Mouse (Mus musculus) CH12.LX (cell line): ENCODE data around the gene Dscaml1. TPM values are rescaled to one million over a fixed set of nuclear protein-coding genes. Genes with fewer than 3 reads are reported as not detected.

Source experiments
- DNase-seq: peaks from one replicate; pipeline ENCODE4 v3.0.0-alpha.2; 2013; ENCODE audit errors: extremely low read depth
- H3K27ac ChIP-seq: 2 replicates; pipeline ENCODE4 v1.5.1; 2012; ENCODE audit warnings: low read depth, mild to moderate bottlenecking, control low read depth, moderate library complexity; ENCODE audit not compliant: insufficient read depth
- H3K27me3 ChIP-seq: replicated peaks from 2 replicates; pipeline ENCODE3; 2012; ENCODE audit warnings: inconsistent platforms
- H3K36me3 ChIP-seq, 2 experiments: replicated peaks in 1 of 2; 2 replicates each; pipeline versions ENCODE3 to v1.6.1; 2012; ENCODE audit warnings: inconsistent platforms in 1 of 2, low read length in 1 of 2, mild to moderate bottlenecking in 1 of 2, mixed read lengths in 1 of 2, moderate library complexity in 1 of 2; ENCODE audit not compliant: control insufficient read depth in 1 of 2, insufficient read depth in 1 of 2
- H3K4me1 ChIP-seq, 2 experiments: 2 replicates each; pipeline ENCODE4 v1.6.1; 2012; ENCODE audit warnings: inconsistent platforms in 1 of 2, moderate library complexity in 1 of 2; ENCODE audit not compliant: insufficient read depth in 2 of 2, control insufficient read depth in 1 of 2
- H3K4me2 ChIP-seq: 2 replicates; pipeline ENCODE4 v1.6.1; 2012; ENCODE audit warnings: low read depth, mild to moderate bottlenecking, control low read depth; ENCODE audit not compliant: poor library complexity, insufficient read depth, severe bottlenecking
- H3K4me3 ChIP-seq, 3 experiments: fragments of 150-350 bp in 1 of 3; sonication (generic) in 1 of 3; replicated peaks in 1 of 3; 2 replicates each; pipeline versions ENCODE3 to v1.5.1; 2011 to 2012; ENCODE audit warnings: low read depth in 2 of 3, low read length in 2 of 3, mild to moderate bottlenecking in 2 of 3, moderate library complexity in 2 of 3, control low read depth in 1 of 3, improper control_type of control experiment in 1 of 3, inconsistent platforms in 1 of 3, mixed read lengths in 1 of 3; ENCODE audit not compliant: poor library complexity in 1 of 3
- H3K79me2 ChIP-seq: replicated peaks from 2 replicates; pipeline ENCODE4 v1.6.1; 2012; ENCODE audit warnings: mild to moderate bottlenecking, moderate library complexity; ENCODE audit not compliant: control insufficient read depth, poor library complexity, insufficient read depth, severe bottlenecking; ENCODE audit errors: extremely low read depth
- H3K9ac ChIP-seq: 2 replicates; pipeline ENCODE4 v1.6.1; 2012; ENCODE audit warnings: low read depth, mild to moderate bottlenecking, control low read depth, moderate library complexity; ENCODE audit not compliant: insufficient read depth
- H3K9me3 ChIP-seq: replicated peaks from 2 replicates; pipeline ENCODE3; 2012; ENCODE audit warnings: low read length, inconsistent platforms, mixed read lengths
- BHLHE40 ChIP-seq: IDR thresholded peaks from 2 replicates; pipeline ENCODE4 v1.6.1; 2011; ENCODE audit warnings: mild to moderate bottlenecking, low read depth, low read length, improper control_type of control experiment
- CHD1 ChIP-seq: IDR thresholded peaks from 2 replicates; pipeline ENCODE4 v1.6.1; 2012; ENCODE audit warnings: low read depth, low read length, improper control_type of control experiment, inconsistent platforms
- E2F4 ChIP-seq: IDR thresholded peaks from 2 replicates; pipeline ENCODE4 v1.6.1; 2011; ENCODE audit warnings: low read depth, low read length, improper control_type of control experiment; ENCODE audit not compliant: insufficient replicate concordance
- ELF1 ChIP-seq: IDR thresholded peaks from 2 replicates; pipeline ENCODE4 v1.6.1; 2014; ENCODE audit warnings: low read depth, mild to moderate bottlenecking, inconsistent platforms, low read length, improper control_type of control experiment
- EP300 ChIP-seq: IDR thresholded peaks from 2 replicates; pipeline ENCODE4 v1.6.1; 2011; ENCODE audit warnings: low read length, improper control_type of control experiment
- ETS1 ChIP-seq: conservative IDR thresholded peaks from 2 replicates; pipeline ENCODE4 v1.6.1; 2012; ENCODE audit warnings: low read depth, mild to moderate bottlenecking, inconsistent platforms, low read length, improper control_type of control experiment, moderate library complexity
- HCFC1 ChIP-seq: IDR thresholded peaks from 2 replicates; pipeline ENCODE4 v1.6.1; 2012; ENCODE audit warnings: low read depth, mild to moderate bottlenecking, inconsistent platforms, low read length, improper control_type of control experiment
- IRF4 ChIP-seq: IDR thresholded peaks from 2 replicates; pipeline ENCODE4 v1.6.1; 2014; ENCODE audit warnings: low read depth, mild to moderate bottlenecking, inconsistent platforms, low read length, improper control_type of control experiment
- JUN ChIP-seq: IDR thresholded peaks from 2 replicates; pipeline ENCODE4 v1.6.1; 2011; ENCODE audit warnings: low read depth, mild to moderate bottlenecking, low read length, improper control_type of control experiment, moderate library complexity; ENCODE audit not compliant: insufficient read depth
- JUND ChIP-seq: conservative IDR thresholded peaks from 2 replicates; pipeline ENCODE4 v1.6.1; 2011; ENCODE audit warnings: low read depth, low read length, improper control_type of control experiment
- MAFK ChIP-seq: IDR thresholded peaks from 2 replicates; pipeline ENCODE4 v1.6.1; 2011; ENCODE audit warnings: low read length, improper control_type of control experiment; ENCODE audit not compliant: insufficient replicate concordance
- MAX ChIP-seq: IDR thresholded peaks from 2 replicates; pipeline ENCODE4 v1.6.1; 2011; ENCODE audit warnings: low read length, improper control_type of control experiment
- MAZ ChIP-seq: IDR thresholded peaks from 2 replicates; pipeline ENCODE4 v1.6.1; 2012; ENCODE audit warnings: low read depth, mild to moderate bottlenecking, inconsistent platforms, low read length, improper control_type of control experiment, moderate library complexity
- MEF2A ChIP-seq: IDR thresholded peaks from 2 replicates; pipeline ENCODE4 v1.6.1; 2014; ENCODE audit warnings: low read depth, mild to moderate bottlenecking, inconsistent platforms, low read length, improper control_type of control experiment, borderline replicate concordance
- MXI1 ChIP-seq: IDR thresholded peaks from 2 replicates; pipeline ENCODE4 v1.6.1; 2011; ENCODE audit warnings: mild to moderate bottlenecking, low read depth, low read length, improper control_type of control experiment
- POLR2AphosphoS2 ChIP-seq: IDR thresholded peaks from 2 replicates; pipeline ENCODE4 v1.6.1; 2011; ENCODE audit warnings: low read depth, low read length, improper control_type of control experiment
- RAD21 ChIP-seq: IDR thresholded peaks from 2 replicates; pipeline ENCODE4 v1.6.1; 2011; ENCODE audit warnings: low read depth, mild to moderate bottlenecking, low read length, improper control_type of control experiment, moderate library complexity
- RCOR1 ChIP-seq: conservative IDR thresholded peaks from 2 replicates; pipeline ENCODE4 v1.6.1; 2012; ENCODE audit warnings: low read depth, mild to moderate bottlenecking, inconsistent platforms, low read length, improper control_type of control experiment
- SIN3A ChIP-seq: IDR thresholded peaks from 2 replicates; pipeline ENCODE4 v1.6.1; 2012; ENCODE audit warnings: low read length, improper control_type of control experiment, inconsistent platforms
- SMC3 ChIP-seq: IDR thresholded peaks from 2 replicates; pipeline ENCODE4 v1.6.1; 2011; ENCODE audit warnings: low read depth, low read length, improper control_type of control experiment
- TCF12 ChIP-seq: IDR thresholded peaks from 2 replicates; pipeline ENCODE4 v1.6.1; 2014; ENCODE audit warnings: low read depth, mild to moderate bottlenecking, inconsistent platforms, low read length, improper control_type of control experiment
- USF1 ChIP-seq: IDR thresholded peaks from 2 replicates; pipeline ENCODE4 v1.6.1; 2014; ENCODE audit warnings: low read depth, mild to moderate bottlenecking, inconsistent platforms, low read length, improper control_type of control experiment
- USF2 ChIP-seq: conservative IDR thresholded peaks from 2 replicates; pipeline ENCODE4 v1.6.1; 2011; ENCODE audit warnings: low read depth, low read length, improper control_type of control experiment
- ZMIZ1 ChIP-seq: IDR thresholded peaks from 2 replicates; pipeline ENCODE4 v1.6.1; 2012; ENCODE audit warnings: low read depth, mild to moderate bottlenecking, inconsistent platforms, low read length, improper control_type of control experiment
- ZNF384 ChIP-seq: IDR thresholded peaks from 2 replicates; pipeline ENCODE4 v1.6.1; 2012; ENCODE audit warnings: low read depth, low read length, improper control_type of control experiment, inconsistent platforms
- dilution Hi-C: fragments of 300-500 bp; cut with MboI; formaldehyde crosslinking; loops from 2 replicates; pipeline ENCODE4 v1.14.3; 2020; ENCODE audit warnings: low sequenced_read_pairs; ENCODE audit not compliant: extremely low pct_unique_long_range_greater_than_20kb, extremely low pct_ligation_motif_present
- in situ Hi-C: fragments of 300-500 bp; cut with MboI; formaldehyde crosslinking; loops from 3 replicates; pipeline ENCODE4 v1.14.3; 2019; ENCODE audit warnings: low sequenced_read_pairs, low pct_ligation_motif_present, low pct_unique_long_range_greater_than_20kb, mixed read lengths
- polyA plus RNA-seq: library from polyadenylated mRNA; unstranded; fragments of >175 nt; gene quantifications from 2 replicates; pipeline ENCODE4 v1.2.1, GENCODE M21; 2012; ENCODE audit warnings: low read depth; ENCODE audit not compliant: insufficient read length
- total RNA-seq, 2 experiments: library from RNA; depleted of rRNA; stranded (reverse); fragments of 300-350 nt in 1 of 2; fragments of >200 nt in 1 of 2; gene quantifications; 2 replicates each; pipeline ENCODE4 v1.2.3; 2012 to 2014

The Dscaml1 gene
- total and polyA plus RNA-seq, 3 experiments: not detected

DNA sequence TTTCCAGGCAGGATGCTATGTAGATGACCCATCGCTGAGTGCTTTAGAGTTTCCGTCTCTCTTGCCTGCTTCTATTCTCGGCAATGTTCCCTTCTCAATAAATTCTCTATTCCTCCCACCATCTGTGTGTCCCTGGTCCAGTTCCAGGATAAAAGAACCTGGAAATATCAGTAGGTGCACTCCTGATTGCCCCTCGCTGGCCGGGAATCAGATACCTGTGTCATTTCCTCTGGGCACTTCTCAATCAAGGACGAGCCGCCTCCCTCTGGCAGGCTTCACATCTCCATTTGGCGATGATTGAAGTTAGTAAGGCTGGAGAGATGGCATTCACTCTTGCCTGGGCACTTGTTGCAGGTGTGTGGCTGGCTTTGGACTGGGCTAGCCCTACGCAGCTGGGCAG, 54.5 kb downstream of the Dscaml1 start:
- no peaks in the 10 kb centered on the region for H3K79me2 ChIP-seq
- TF ChIP-seq TCF12: no peak
- no peak for TF ChIP-seq MAFK
- no peak for TF ChIP-seq BHLHE40
- TF ChIP-seq EP300: no peak
- TF ChIP-seq JUN: no peak
- TF ChIP-seq HCFC1: no peak
- TF ChIP-seq USF1: no peak
- no peak for TF ChIP-seq ETS1
- no peak for TF ChIP-seq JUND
- TF ChIP-seq E2F4: no peak
- no peak for TF ChIP-seq ZNF384
- TF ChIP-seq ELF1: no peak
- no peak for TF ChIP-seq ZMIZ1
- TF ChIP-seq POLR2AphosphoS2: no peak
- no peak for TF ChIP-seq MAZ
- H3K9ac ChIP-seq: no peak overlapping the region
- dilution Hi-C loops: no loop called here
- DNase-seq: no peak
- H3K27me3 ChIP-seq: no peaks in the 10 kb centered on the region
- no peak overlapping the region for H3K4me2 ChIP-seq
- no peaks in the 10 kb centered on the region for H3K9me3 ChIP-seq
- no peaks in the 10 kb centered on the region for H3K36me3 ChIP-seq
- in situ Hi-C loops: no loop called here
- H3K27ac ChIP-seq: no peak overlapping the region
- peaks cover 8 to 41% of the 10 kb centered on the region in 2 experiments for H3K4me1 ChIP-seq
- H3K4me3 ChIP-seq: no peak overlapping the region

DNA sequence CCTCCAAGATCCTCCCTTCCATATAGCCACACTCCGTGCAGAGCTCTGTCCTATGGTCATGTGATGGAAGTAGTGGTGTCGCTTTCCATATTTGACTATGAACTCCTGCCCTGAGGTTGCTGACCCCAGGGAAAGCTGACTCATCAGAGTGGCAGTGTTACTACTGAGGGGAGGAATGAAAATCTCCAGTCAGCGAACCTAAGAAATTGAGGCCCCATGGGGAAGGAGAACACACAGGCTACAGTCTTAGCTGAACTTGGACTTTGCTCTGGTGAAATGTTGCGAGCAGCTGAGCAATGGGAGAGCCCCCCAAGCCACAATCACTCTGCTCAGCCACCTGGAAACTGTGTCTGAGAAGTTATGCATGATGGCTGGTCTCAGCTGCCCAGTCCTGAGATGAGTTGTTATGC, 60.2 kb downstream of the Dscaml1 start:
- no peak overlapping the region for H3K9ac ChIP-seq

More for the DNA sequence above, 60.2 kb downstream of the Dscaml1 start:
- H3K79me2 ChIP-seq: no peaks in the 10 kb centered on the region
- dilution Hi-C loops (no loop called here), in situ Hi-C loops (loop anchor here (5.0 kb wide), 2 partner anchors 34 to 36 kb away; no protein-coding TSS in a partner anchor)
- H3K36me3 ChIP-seq: no peaks in the 10 kb centered on the region
- TF ChIP-seq MAFK: peak; percentile 91
- peak; percentile 62; the same call in 1 of the 2 replicates for TF ChIP-seq MAZ
- TF ChIP-seq SIN3A: no peak
- no peak; the same call in none of the 2 replicates for TF ChIP-seq JUND
- TF ChIP-seq BHLHE40: peak; percentile 81
- peak; percentile 69 for TF ChIP-seq USF1
- peak; percentile 76 for TF ChIP-seq IRF4
- TF ChIP-seq CHD1: peak; percentile 59; the same call in 1 of the 2 replicates
- TF ChIP-seq MXI1: peak; percentile 36; the same call in 1 of the 2 replicates
- TF ChIP-seq MEF2A: 0 out of 2 replicates have a peak, but pooled peaks have one; percentile 53
- TF ChIP-seq TCF12: peak; percentile 81
- 0 out of 2 replicates have a peak, but pooled peaks have one; percentile 34 for TF ChIP-seq ZMIZ1
- 0 out of 2 replicates have a peak, but pooled peaks have one; percentile 9 for TF ChIP-seq RCOR1
- peak; percentile 12; the same call in 1 of the 2 replicates for TF ChIP-seq SMC3
- peak; percentile 55 for TF ChIP-seq EP300
- TF ChIP-seq ELF1: no peak; the same call in 1 of the 2 replicates
- peak; percentile 24; the same call in 1 of the 2 replicates for TF ChIP-seq JUN
- no peak; the same call in none of the 2 replicates for TF ChIP-seq MAX
- TF ChIP-seq RAD21: no peak
- peak; percentile 63 for TF ChIP-seq USF2
- peak; percentile 91 for TF ChIP-seq ETS1
- no peak for TF ChIP-seq POLR2AphosphoS2
- H3K4me2 ChIP-seq: 0 out of 2 replicates have a peak overlapping the region, but pooled peaks have one; percentile 19
- H3K4me3 ChIP-seq: no peak overlapping the region
- DNase-seq: peak; percentile 79
- H3K4me1 ChIP-seq: peaks cover 38 to 74% of the 10 kb centered on the region in 2 experiments
- peak overlapping the region; percentile 37; the same call in 1 of the 2 replicates for H3K27ac ChIP-seq
- no peaks in the 10 kb centered on the region for H3K9me3 ChIP-seq
- H3K27me3 ChIP-seq: no peaks in the 10 kb centered on the region
